Mouse (Mus musculus) bone marrow macrophage, adult 2 months (primary cell): ENCODE measurements around the gene Rfx7.

Source experiments
- CTCF ChIP-seq: IDR thresholded peaks from 2 replicates; pipeline ENCODE4 v1.5.1; 2012; ENCODE audit warnings: low read depth, mild to moderate bottlenecking, low read length, moderate library complexity
- POLR2A ChIP-seq: IDR thresholded peaks from 2 replicates; pipeline ENCODE4 v1.6.1; 2012; ENCODE audit warnings: mild to moderate bottlenecking, low read depth, low read length, borderline replicate concordance

GRCm38 (mm10) chr9:72663534-72663918, 131.5 kb downstream of the Rfx7 start:
- TF ChIP-seq CTCF (no peak), POLR2A (no peak)
